Mouse (Mus musculus) monocyte, adult 5-6 weeks (primary cell): ENCODE results near the gene Tnfaip3. TPM values are rescaled to one million over a fixed set of nuclear protein-coding genes. Genes with fewer than 3 reads are reported as not detected.
A peak's percentile ranks its signal among the peaks of the same experiment; 100 is the strongest.

Experiments
- ATAC-seq: fragments of 153-309, 156-312 bp; replicated peaks from 2 replicates; pipeline ENCODE4 v1.8.0; 2017; ENCODE audit warnings: mild to moderate bottlenecking; ENCODE audit not compliant: low TSS enrichment, insufficient number of reproducible peaks, severe bottlenecking, poor library complexity, low FRiP score
- total RNA-seq: library from RNA; stranded (forward); fragments of 200-1000, 200-491, 200-594 nt; gene quantifications from 3 replicates; pipeline ENCODE4 v1.2.3, GENCODE M21; 2017

The Tnfaip3 gene
- total RNA-seq, 1 experiment from 2014 or later: 333 TPM

GRCm38 (mm10) chr10:19023622-19024326, 8.3 kb upstream of the Tnfaip3 start:
- no peak for ATAC-seq

- no peak for ATAC-seq
Observed at GRCm38 (mm10) chr10:19022272-19022671, 6.8 kb upstream of the Tnfaip3 start.

- no peak for ATAC-seq
Observed at GRCm38 (mm10) chr10:19016823-19017471, 1.5 kb upstream of the Tnfaip3 start.

- peak; percentile 19; the same call in 1 of the 2 replicates for ATAC-seq
Observed at GRCm38 (mm10) chr10:19014381-19015256, 838 bp downstream of the Tnfaip3 start.

- no peak for ATAC-seq
Observed at GRCm38 (mm10) chr10:19013351-19013750, 2.1 kb downstream of the Tnfaip3 start.

- no peak for ATAC-seq
Observed at GRCm38 (mm10) chr10:19012616-19013015, 2.8 kb downstream of the Tnfaip3 start.

- ATAC-seq: no peak
Observed at GRCm38 (mm10) chr10:19011832-19012440, 3.5 kb downstream of the Tnfaip3 start.

- ATAC-seq: no peak
Observed at GRCm38 (mm10) chr10:19010414-19010813, 5.0 kb downstream of the Tnfaip3 start.

- ATAC-seq: peak; percentile 81
Observed at GRCm38 (mm10) chr10:19009186-19009672, 6.2 kb downstream of the Tnfaip3 start.

- ATAC-seq: no peak
Observed at GRCm38 (mm10) chr10:19008607-19008940, 6.9 kb downstream of the Tnfaip3 start.

GRCm38 (mm10) chr10:19007897-19008606, 7.4 kb downstream of the Tnfaip3 start:
- ATAC-seq: no peak

GRCm38 (mm10) chr10:19002091-19002785, 13.2 kb downstream of the Tnfaip3 start:
- ATAC-seq: peak; percentile 5; the same call in 1 of the 2 replicates

GRCm38 (mm10) chr10:18999427-18999826, 16.0 kb downstream of the Tnfaip3 start:
- no peak for ATAC-seq

- no peak for ATAC-seq
Observed at GRCm38 (mm10) chr10:18996331-18996730, 19.1 kb downstream of the Tnfaip3 start.

GRCm38 (mm10) chr10:18995465-18996261, 19.8 kb downstream of the Tnfaip3 start:
- ATAC-seq: no peak

GRCm38 (mm10) chr10:18992971-18993370, 22.5 kb downstream of the Tnfaip3 start:
- ATAC-seq: no peak

- no peak for ATAC-seq
Observed at GRCm38 (mm10) chr10:18991057-18991456, 24.4 kb downstream of the Tnfaip3 start.
